Mouse (Mus musculus): ENCODE measurements around the gene Opa3.
A peak's percentile ranks its signal among the peaks of the same experiment; 100 is the strongest.

The Opa3 gene

GRCm38 (mm10) chr7:19214369-19214768 lies 13.8 kb upstream of the Opa3 start:
- no peak for DNase-seq (ENCODE audit: low read depth, low spot score)

- no peak for DNase-seq (ENCODE audit: low read depth, low spot score)
Measured at GRCm38 (mm10) chr7:19214940-19215339, 13.2 kb upstream of the Opa3 start.

GRCm38 (mm10) chr7:19217492-19217891 lies 10.6 kb upstream of the Opa3 start:
- no peak for DNase-seq (ENCODE audit: low read depth, low spot score)

- no peak for DNase-seq (ENCODE audit: low read depth, low spot score)
Measured at GRCm38 (mm10) chr7:19217944-19218343, 10.2 kb upstream of the Opa3 start.

- no peak for DNase-seq (ENCODE audit: low read depth, low spot score)
Measured at GRCm38 (mm10) chr7:19220061-19220460, 8.1 kb upstream of the Opa3 start.

GRCm38 (mm10) chr7:19222189-19222588 lies 5.9 kb upstream of the Opa3 start:
- DNase-seq (ENCODE audit: low read depth, low spot score) = no peak

GRCm38 (mm10) chr7:19222875-19223274 lies 5.3 kb upstream of the Opa3 start:
- no peak for DNase-seq (ENCODE audit: low read depth, low spot score)

- no peak for DNase-seq (ENCODE audit: low read depth, low spot score)
Measured at GRCm38 (mm10) chr7:19224933-19225332, 3.2 kb upstream of the Opa3 start.

GRCm38 (mm10) chr7:19226817-19227797 lies 1.0 kb upstream of the Opa3 start:
- DNase-seq (ENCODE audit: low read depth, low spot score) = no peak

GRCm38 (mm10) chr7:19228793-19229148 lies 637 bp downstream of the Opa3 start:
- no peak for DNase-seq (ENCODE audit: low read depth, low spot score)

- DNase-seq (ENCODE audit: low read depth, low spot score) = no peak
Measured at GRCm38 (mm10) chr7:19229404-19229803, 1.3 kb downstream of the Opa3 start.

- no peak for DNase-seq (ENCODE audit: low read depth, low spot score)
Measured at GRCm38 (mm10) chr7:19230041-19230580, 2.0 kb downstream of the Opa3 start.

GRCm38 (mm10) chr7:19230899-19231298 lies 2.8 kb downstream of the Opa3 start:
- no peak for DNase-seq (ENCODE audit: low read depth, low spot score)

- no peak for DNase-seq (ENCODE audit: low read depth, low spot score)
Measured at GRCm38 (mm10) chr7:19231849-19232248, 3.7 kb downstream of the Opa3 start.

- DNase-seq (ENCODE audit: low read depth, low spot score) = no peak
Measured at GRCm38 (mm10) chr7:19234652-19235051, 6.5 kb downstream of the Opa3 start.

- DNase-seq (ENCODE audit: low read depth, low spot score) = no peak
Measured at GRCm38 (mm10) chr7:19235092-19235671, 7.0 kb downstream of the Opa3 start.

GRCm38 (mm10) chr7:19236411-19236810 lies 8.3 kb downstream of the Opa3 start:
- no peak for DNase-seq (ENCODE audit: low read depth, low spot score)

- no peak for DNase-seq (ENCODE audit: low read depth, low spot score)
Measured at GRCm38 (mm10) chr7:19238344-19238743, 10.2 kb downstream of the Opa3 start.

GRCm38 (mm10) chr7:19239423-19239822 lies 11.3 kb downstream of the Opa3 start:
- peak; percentile 88 for DNase-seq (ENCODE audit: low read depth, low spot score)

- DNase-seq (ENCODE audit: low read depth, low spot score) = no peak
Measured at GRCm38 (mm10) chr7:19239986-19240385, 11.9 kb downstream of the Opa3 start.

GRCm38 (mm10) chr7:19240905-19241463 lies 12.8 kb downstream of the Opa3 start:
- DNase-seq (ENCODE audit: low read depth, low spot score) = no peak

- no peak for DNase-seq (ENCODE audit: low read depth, low spot score)
Measured at GRCm38 (mm10) chr7:19242005-19242404, 13.9 kb downstream of the Opa3 start.

All from ES-CJ7 (cell line).